Mouse (Mus musculus): ENCODE measurements around the gene Map7. TPM values are rescaled to one million over a fixed set of nuclear protein-coding genes. Genes with fewer than 3 reads are reported as not detected.

The Map7 gene
- polyA plus RNA-seq, 1 experiment from 2014 or later = 37.5 TPM

DNA sequence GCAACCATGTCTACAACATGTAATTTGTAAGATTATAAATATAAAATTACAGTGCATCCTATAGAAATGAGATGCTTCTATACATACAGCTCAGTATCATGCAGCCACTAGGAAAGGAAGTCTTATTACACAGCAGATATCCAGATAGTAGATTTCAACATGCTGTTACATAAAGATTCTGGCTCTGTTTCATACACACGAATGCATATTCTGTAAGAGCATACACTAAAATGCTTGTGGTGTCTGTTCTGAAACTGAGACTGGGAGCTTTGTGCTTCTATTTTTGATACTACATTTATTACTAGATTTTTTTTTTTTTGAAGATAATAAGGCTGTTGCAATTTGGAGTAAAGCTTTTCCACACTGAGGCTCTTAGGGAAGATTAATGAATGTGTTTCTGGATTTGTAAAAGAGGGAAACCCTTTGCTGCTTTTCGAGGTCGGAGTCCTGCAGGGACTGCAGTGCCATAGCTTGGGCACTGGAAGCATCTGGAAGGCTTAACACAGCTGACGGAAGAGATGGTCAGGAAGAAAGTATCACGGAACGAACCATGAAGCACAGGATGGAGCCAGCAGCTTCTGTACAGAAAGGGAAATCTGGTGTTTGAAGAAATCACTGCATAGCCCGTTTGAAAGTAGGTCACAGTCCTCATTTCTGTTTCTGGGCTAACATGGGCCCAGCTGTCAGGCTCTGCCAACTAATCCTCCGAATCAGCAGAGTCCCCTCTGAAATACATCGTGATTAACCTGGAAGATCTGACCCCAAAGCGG lies 50.9 kb downstream of the Map7 start:
- no peak overlapping the region for H3K4me3 ChIP-seq (replicated peaks)
- no peaks in the 10 kb centered on the region for H3K27me3 ChIP-seq (replicated peaks)
- no peak overlapping the region for H3K9ac ChIP-seq
- no peak overlapping the region for H3K27ac ChIP-seq
- no peak for ATAC-seq
- H3K36me3 ChIP-seq = no peaks in the 10 kb centered on the region
- peaks cover 6% of the 10 kb centered on the region for H3K4me1 ChIP-seq (replicated peaks)
- H3K4me2 ChIP-seq (replicated peaks) = no peak overlapping the region
- 72% methylated on average over 10 of the region's 10 CpGs for WGBS
- H3K9me3 ChIP-seq = no peaks in the 10 kb centered on the region

DNA sequence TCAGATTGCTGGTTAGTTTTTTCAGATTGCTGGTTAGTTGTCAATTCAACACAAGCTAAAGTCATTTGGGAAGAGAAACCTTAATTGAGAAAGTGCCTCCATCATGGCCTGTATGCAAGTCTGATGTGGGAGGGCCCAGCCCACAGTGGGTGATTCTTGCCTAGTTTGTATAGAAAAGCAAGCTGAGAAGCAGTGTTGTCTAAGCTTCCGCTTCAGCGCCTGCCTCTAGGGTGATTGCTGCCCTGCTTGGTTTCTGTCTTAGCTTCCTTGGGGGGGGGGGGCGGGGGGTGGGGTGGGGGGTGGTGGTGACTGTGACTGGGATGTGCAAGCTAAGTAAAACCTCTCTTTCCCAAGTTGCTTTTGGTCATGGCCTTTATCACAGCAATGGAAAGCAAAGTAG lies 53.0 kb downstream of the Map7 start:
- 46% methylated on average over 3 of the region's 3 CpGs for WGBS
- no peaks in the 10 kb centered on the region for H3K36me3 ChIP-seq
- no peak for ATAC-seq
- peaks cover 6% of the 10 kb centered on the region for H3K4me1 ChIP-seq (replicated peaks)
- H3K27me3 ChIP-seq (replicated peaks) = no peaks in the 10 kb centered on the region
- H3K4me3 ChIP-seq (replicated peaks) = no peak overlapping the region
- H3K9me3 ChIP-seq = no peaks in the 10 kb centered on the region
- no peak overlapping the region for H3K9ac ChIP-seq
- 0 out of 2 replicates have a peak overlapping the region, but pooled peaks have one; percentile 28 for H3K27ac ChIP-seq
- no peak overlapping the region for H3K4me2 ChIP-seq (replicated peaks)

DNA sequence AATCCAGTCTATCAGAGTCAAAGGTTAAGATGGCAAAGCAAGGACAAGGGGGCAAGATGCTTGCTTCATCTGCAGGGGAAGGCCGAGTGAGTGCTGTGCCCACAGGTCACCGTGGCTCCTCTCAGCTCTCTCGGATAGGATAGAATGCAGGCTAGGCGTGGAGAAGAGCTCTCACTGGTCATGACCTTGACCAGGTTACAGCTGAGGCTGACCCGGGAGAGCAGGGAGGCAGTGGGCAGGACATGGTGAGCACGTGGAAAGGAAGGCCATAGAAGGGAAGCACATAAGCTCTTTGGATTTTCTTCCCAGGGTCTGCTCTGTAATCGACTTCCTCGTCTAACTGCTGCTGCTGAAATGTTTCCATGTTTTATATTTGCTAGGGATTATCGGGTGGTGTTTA lies 53.9 kb downstream of the Map7 start:
- H3K4me1 ChIP-seq (replicated peaks) = peaks cover 8% of the 10 kb centered on the region
- H3K4me2 ChIP-seq (replicated peaks) = no peak overlapping the region
- H3K27me3 ChIP-seq (replicated peaks) = no peaks in the 10 kb centered on the region
- no peak overlapping the region for H3K4me3 ChIP-seq (replicated peaks)
- 48% methylated on average over 9 of the region's 9 CpGs for WGBS
- no peak; the same call in 1 of the 2 replicates for ATAC-seq
- H3K9me3 ChIP-seq = no peaks in the 10 kb centered on the region
- no peaks in the 10 kb centered on the region for H3K36me3 ChIP-seq
- H3K27ac ChIP-seq = peak overlapping the region; percentile 57
- H3K9ac ChIP-seq = no peak overlapping the region

DNA sequence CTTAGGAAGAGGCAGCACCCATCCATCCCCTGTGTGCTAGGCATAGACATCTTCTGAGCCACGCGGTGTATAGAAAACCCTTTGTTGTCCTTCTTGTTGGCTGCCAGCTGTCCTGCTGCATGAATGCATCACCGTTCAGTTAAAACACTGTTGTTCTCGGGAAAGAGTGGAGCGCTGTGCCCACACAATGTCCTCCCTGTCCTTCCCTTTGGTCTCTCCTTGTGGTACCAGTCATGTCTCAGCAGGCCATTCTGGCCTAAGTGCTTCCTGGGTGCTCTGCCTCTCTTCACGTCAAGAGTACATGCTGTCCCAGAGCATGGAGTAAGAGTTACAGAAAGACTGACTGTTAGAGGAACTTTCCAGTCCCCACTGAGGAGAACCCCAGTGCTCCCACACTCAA lies 54.5 kb downstream of the Map7 start:
- no peaks in the 10 kb centered on the region for H3K27me3 ChIP-seq (replicated peaks)
- H3K4me2 ChIP-seq (replicated peaks) = no peak overlapping the region
- no peaks in the 10 kb centered on the region for H3K9me3 ChIP-seq
- H3K4me1 ChIP-seq (replicated peaks) = peaks cover 8% of the 10 kb centered on the region
- no peak overlapping the region for H3K4me3 ChIP-seq (replicated peaks)
- 72% methylated on average over 6 of the region's 6 CpGs for WGBS
- ATAC-seq = no peak; the same call in 1 of the 2 replicates
- no peaks in the 10 kb centered on the region for H3K36me3 ChIP-seq
- H3K27ac ChIP-seq = peak overlapping the region; percentile 81
- H3K9ac ChIP-seq = no peak overlapping the region

DNA sequence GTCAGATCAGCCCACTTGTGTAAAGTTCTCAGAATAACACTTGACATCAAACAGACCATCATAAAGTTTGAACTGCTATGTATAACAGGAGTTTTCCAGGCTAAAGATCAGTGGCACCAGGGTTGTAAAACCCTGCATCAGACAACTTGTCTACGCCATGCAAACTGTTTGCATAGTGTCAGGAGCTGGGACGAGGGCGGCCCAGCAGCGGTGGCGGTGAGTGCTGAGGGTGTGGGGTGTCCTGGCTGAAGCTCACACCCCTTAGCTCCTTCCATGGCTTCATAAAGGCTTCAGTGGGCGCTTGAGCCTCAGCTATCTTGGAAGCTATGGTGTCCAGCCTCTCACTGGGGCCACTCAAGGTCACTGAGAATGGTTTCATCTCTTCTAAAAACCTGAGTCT lies 55.2 kb downstream of the Map7 start:
- H3K4me3 ChIP-seq (replicated peaks) = no peak overlapping the region
- H3K4me1 ChIP-seq (replicated peaks) = peaks cover 8% of the 10 kb centered on the region
- H3K27me3 ChIP-seq (replicated peaks) = no peaks in the 10 kb centered on the region
- no peaks in the 10 kb centered on the region for H3K9me3 ChIP-seq
- 0 out of 2 replicates have a peak overlapping the region, but pooled peaks have one; percentile 9 for H3K4me2 ChIP-seq (replicated peaks)
- H3K36me3 ChIP-seq = no peaks in the 10 kb centered on the region
- ATAC-seq = peak; percentile 89
- 59% methylated on average over 6 of the region's 6 CpGs for WGBS
- peak overlapping the region; percentile 81 for H3K27ac ChIP-seq
- H3K9ac ChIP-seq = no peak overlapping the region

DNA sequence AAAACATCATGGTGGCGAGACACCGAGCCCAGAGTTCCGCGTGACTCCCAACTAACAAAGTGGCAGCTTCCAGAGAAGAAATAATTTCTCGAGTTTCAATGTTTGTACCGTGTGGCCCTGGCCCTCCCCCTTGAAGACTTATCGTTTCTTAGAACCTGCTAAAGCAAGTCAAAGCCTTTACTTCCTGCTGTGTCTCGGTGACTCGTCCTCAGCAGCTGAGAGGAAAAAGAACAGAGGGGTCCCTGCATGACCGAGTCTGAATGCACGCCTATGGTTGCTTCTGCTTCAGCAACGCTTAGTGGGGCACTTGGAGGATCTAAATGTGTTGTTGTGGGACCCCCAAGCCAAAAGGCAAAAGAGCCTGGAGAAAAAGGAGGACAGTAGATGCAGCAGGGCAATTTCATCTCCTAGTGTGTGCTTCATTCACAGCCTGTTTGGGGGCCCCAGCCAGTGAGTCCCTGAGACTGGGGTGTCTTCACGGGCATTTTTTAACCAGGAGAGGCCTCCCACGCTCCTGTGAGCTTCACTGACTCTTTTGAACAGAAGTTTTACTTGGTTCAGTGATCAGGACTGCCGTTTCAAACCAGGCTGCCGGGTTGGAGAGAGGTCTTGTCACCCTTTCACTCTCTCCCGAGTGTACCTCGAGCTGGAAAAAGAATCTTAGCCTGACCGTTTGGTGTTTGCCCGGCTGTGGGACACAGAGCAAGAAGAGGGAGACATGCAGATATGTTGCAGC lies 56.6 kb downstream of the Map7 start:
- Histone ChIP-seq H3K4me1 (replicated peaks) (peaks cover 8% of the 10 kb centered on the region), H3K4me2 (replicated peaks) (peak overlapping the region; percentile 36), H3K36me3 (no peaks in the 10 kb centered on the region), H3K27me3 (replicated peaks) (no peaks in the 10 kb centered on the region), H3K4me3 (replicated peaks) (no peak overlapping the region), H3K9me3 (no peaks in the 10 kb centered on the region), H3K27ac (peak overlapping the region; percentile 3; the same call in 1 of the 2 replicates), H3K9ac (no peak overlapping the region)
- 56% methylated on average over 20 of the region's 20 CpGs for WGBS
- no peak for ATAC-seq

DNA sequence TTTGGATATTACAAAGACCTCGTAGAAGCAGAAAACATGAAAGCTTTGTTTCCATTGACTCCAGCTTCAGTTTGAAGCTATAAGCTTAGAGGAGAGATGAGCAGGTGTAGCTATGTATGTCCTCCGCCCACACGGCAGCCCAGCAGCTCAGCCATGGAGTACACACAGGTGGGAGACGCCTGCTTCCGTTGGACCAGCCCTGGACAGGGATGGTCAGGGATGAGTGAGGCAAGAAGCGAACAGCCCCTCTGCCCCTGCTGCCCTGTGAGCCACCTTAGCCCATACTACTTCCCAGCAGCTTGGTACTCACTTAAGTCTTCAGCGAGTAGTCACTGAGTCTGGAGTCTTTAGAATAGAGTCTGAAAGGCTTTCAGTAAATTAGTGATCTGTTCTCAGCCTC lies 58.7 kb downstream of the Map7 start:
- Histone ChIP-seq H3K4me2 (replicated peaks) (no peak overlapping the region), H3K9ac (no peak overlapping the region), H3K9me3 (no peaks in the 10 kb centered on the region), H3K4me3 (replicated peaks) (no peak overlapping the region), H3K36me3 (no peaks in the 10 kb centered on the region), H3K4me1 (replicated peaks) (peaks cover 5% of the 10 kb centered on the region), H3K27me3 (replicated peaks) (no peaks in the 10 kb centered on the region), H3K27ac (peak overlapping the region; percentile 56)
- ATAC-seq = no peak
- WGBS = 76% methylated on average over 7 of the region's 7 CpGs

DNA sequence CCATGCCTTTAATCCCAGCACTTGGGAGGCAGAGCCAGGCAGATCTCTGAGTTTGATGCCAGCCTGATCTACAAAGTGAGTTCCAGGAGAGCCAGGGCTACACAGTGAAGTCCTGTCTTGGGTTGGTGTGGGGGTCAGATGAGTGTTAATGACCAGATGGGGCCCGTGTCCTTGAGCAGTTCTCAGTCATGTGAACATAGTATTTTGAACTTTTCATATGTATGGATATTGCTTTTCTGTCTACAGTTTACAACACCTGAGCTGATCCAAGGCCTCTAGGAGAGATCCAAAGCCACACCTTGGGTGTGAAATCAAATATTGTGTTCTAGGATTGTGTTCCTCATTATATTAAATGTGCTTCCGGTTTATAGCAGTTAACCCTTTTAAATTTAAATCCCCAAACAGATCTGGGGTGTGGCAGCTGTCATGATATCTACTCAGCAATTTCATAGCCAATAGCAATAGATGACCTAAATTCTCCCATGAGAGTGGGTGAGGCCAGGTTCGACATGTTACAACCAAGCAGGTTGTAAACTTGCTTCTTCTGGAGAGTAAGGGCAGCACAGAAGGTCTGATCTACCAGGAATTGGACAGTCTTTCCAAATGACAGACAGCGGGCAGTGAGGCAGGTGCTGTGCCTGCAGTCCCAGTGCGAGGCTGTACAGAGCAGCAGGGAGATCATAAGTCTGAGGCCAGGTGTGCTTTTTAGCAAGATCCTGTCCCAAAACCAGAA lies 61.5 kb downstream of the Map7 start:
- peak; percentile 54 for ATAC-seq

DNA sequence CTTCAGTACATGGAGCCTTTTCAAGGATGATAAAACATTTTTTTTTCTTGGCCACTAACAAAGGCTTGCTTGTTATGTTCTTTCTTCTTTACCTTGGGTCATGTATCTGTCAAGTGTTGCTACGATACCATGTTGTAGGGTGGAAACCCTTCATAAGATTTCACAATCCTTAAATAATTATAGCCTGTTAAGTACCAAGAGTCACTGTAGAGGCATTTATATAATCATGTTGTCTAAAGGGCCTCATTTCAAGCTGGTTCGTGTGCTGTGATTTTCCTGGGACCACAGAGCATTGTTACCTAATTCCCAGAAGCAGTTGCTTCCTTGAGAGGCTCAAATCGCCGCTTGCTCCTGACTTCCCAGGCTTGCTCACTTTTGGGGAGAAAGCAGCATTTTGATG lies 66.1 kb downstream of the Map7 start:
- no peak overlapping the region for H3K27ac ChIP-seq
- no peak for ATAC-seq
- H3K4me1 ChIP-seq (replicated peaks) = no peaks in the 10 kb centered on the region
- H3K4me3 ChIP-seq (replicated peaks) = no peak overlapping the region
- H3K27me3 ChIP-seq (replicated peaks) = no peaks in the 10 kb centered on the region
- no peaks in the 10 kb centered on the region for H3K36me3 ChIP-seq
- no peak overlapping the region for H3K9ac ChIP-seq
- no peaks in the 10 kb centered on the region for H3K9me3 ChIP-seq
- WGBS = 76% methylated on average over 4 of the region's 4 CpGs
- no peak overlapping the region for H3K4me2 ChIP-seq (replicated peaks)

More for the DNA sequence above, 61.5 kb downstream of the Map7 start:
- Histone ChIP-seq H3K9ac (no peak overlapping the region), H3K4me1 (replicated peaks) (0 out of 2 replicates have a peak, but pooled peaks cover 2% of the 10 kb centered on the region), H3K36me3 (no peaks in the 10 kb centered on the region), H3K27me3 (replicated peaks) (no peaks in the 10 kb centered on the region), H3K4me2 (replicated peaks) (no peak overlapping the region), H3K9me3 (no peaks in the 10 kb centered on the region), H3K4me3 (replicated peaks) (no peak overlapping the region), H3K27ac (peak overlapping the region; percentile 86)
- 65% methylated on average over 5 of the region's 5 CpGs for WGBS

DNA sequence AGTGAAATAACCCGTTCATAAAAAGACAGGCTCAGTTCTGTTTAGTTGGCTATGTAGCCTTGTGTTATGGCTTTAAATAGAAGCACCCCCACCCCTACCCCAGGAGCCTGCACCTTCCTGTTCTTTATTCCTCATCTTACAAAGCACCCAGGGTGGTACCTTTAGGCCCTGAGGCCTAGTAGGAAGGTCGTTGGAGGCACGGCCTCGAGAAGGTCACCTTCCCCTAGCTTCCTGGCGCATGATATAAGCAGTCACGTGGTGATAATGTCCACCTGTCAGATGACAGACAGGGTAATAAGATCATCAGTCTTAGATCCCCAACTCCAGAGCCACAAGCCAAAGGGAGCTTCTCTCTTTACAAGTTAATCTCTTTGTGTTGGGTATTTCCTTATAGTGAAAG lies 68.7 kb downstream of the Map7 start:
- no peak for ATAC-seq
- no peak overlapping the region for H3K4me2 ChIP-seq (replicated peaks)
- H3K9me3 ChIP-seq = no peaks in the 10 kb centered on the region
- no peak overlapping the region for H3K27ac ChIP-seq
- no peaks in the 10 kb centered on the region for H3K27me3 ChIP-seq (replicated peaks)
- H3K9ac ChIP-seq = no peak overlapping the region
- H3K4me3 ChIP-seq (replicated peaks) = no peak overlapping the region
- 70% methylated on average over 6 of the region's 6 CpGs for WGBS
- H3K36me3 ChIP-seq = no peaks in the 10 kb centered on the region
- H3K4me1 ChIP-seq (replicated peaks) = 0 out of 2 replicates have a peak, but pooled peaks cover 3% of the 10 kb centered on the region

DNA sequence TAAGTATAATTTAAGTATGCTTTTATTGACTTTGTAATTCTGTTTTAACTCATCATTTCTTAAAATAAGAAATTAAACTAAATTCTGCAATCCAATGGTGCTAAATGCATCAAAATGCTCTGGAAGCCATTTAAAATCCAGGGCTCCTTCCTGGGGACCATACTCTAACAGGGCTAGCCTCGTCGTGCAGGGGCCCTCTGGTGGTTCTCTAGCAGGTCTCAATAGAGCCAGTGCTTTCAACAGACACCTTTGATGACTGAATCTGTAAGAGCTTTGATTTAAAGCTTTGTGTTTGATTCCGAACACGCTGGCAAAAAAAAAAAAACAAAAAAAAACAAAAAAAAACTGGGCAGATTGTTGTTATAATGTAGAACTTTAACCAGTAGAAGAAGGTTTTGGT lies 70.6 kb downstream of the Map7 start:
- Histone ChIP-seq H3K27me3 (replicated peaks) (no peaks in the 10 kb centered on the region), H3K36me3 (no peaks in the 10 kb centered on the region), H3K4me2 (replicated peaks) (no peak overlapping the region), H3K4me1 (replicated peaks) (0 out of 2 replicates have a peak, but pooled peaks cover 3% of the 10 kb centered on the region), H3K4me3 (replicated peaks) (no peak overlapping the region), H3K9ac (no peak overlapping the region), H3K27ac (no peak overlapping the region), H3K9me3 (no peaks in the 10 kb centered on the region)
- 84% methylated on average over 4 of the region's 4 CpGs for WGBS
- ATAC-seq = no peak

DNA sequence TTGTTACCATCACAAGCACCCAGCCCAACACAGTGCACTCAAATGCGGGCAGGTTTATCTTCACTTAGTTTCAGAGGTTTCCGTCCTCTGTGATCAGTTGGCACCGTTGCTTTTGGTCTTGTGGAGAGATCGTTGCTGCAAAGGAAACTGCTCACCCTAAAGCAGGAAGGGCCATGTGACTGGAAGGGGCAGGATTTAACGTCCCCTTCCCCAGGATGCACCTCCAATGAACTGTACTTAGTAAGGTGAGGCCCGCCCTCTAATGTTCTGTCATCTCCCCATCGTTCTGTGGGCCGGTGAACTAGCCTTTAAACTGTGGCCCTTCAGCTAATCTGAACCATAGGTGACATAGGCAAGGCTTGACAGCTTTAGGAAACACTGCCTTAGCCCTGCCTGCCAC lies 71.3 kb downstream of the Map7 start:
- Histone ChIP-seq H3K4me3 (replicated peaks) (no peak overlapping the region), H3K27ac (no peak overlapping the region), H3K27me3 (replicated peaks) (no peaks in the 10 kb centered on the region), H3K4me1 (replicated peaks) (0 out of 2 replicates have a peak, but pooled peaks cover 3% of the 10 kb centered on the region), H3K9me3 (no peaks in the 10 kb centered on the region), H3K36me3 (no peaks in the 10 kb centered on the region), H3K4me2 (replicated peaks) (no peak overlapping the region), H3K9ac (no peak overlapping the region)
- WGBS = 80% methylated on average over 8 of the region's 8 CpGs
- no peak for ATAC-seq

Data from intestine, embryonic 15.5 days (tissue).